Mouse (Mus musculus) stomach, embryonic 15.5 days (tissue): ENCODE data around the gene Osbpl5. TPM values are rescaled to one million over a fixed set of nuclear protein-coding genes. Genes with fewer than 3 reads are reported as not detected.

Source experiments
- ATAC-seq: fragments of 200-750 bp; cut with Nextera tagmentation; 2 replicates; pipeline ENCODE4 v1.8.0; 2017; ENCODE audit warnings: low read depth, moderate number of reproducible peaks, moderate TSS enrichment; ENCODE audit not compliant: insufficient read depth, low FRiP score
- H3K27ac ChIP-seq: fragments of 300-500 bp; sonication (generic); 2 replicates; pipeline ENCODE4 v1.5.1; 2015; ENCODE audit warnings: mild to moderate bottlenecking, inconsistent platforms
- H3K27me3 ChIP-seq: fragments of 300-500 bp; sonication (generic); replicated peaks from 2 replicates; pipeline ENCODE4 v1.6.1; 2015; ENCODE audit warnings: inconsistent platforms
- H3K36me3 ChIP-seq: fragments of 300-500 bp; sonication (generic); 2 replicates; pipeline ENCODE4 v1.6.1; 2015; ENCODE audit warnings: inconsistent platforms
- H3K4me1 ChIP-seq: fragments of 300-500 bp; sonication (generic); 2 replicates; pipeline ENCODE4 v1.6.1; 2015; ENCODE audit warnings: inconsistent platforms
- H3K4me2 ChIP-seq: fragments of 300-500 bp; sonication (generic); 2 replicates; pipeline ENCODE4 v1.6.1; 2015; ENCODE audit warnings: mild to moderate bottlenecking, inconsistent platforms
- H3K4me3 ChIP-seq: fragments of 300-500 bp; sonication (generic); replicated peaks from 2 replicates; pipeline ENCODE4 v1.5.1; 2015; ENCODE audit warnings: inconsistent platforms
- H3K9ac ChIP-seq: fragments of 300-500 bp; sonication (generic); 2 replicates; pipeline ENCODE4 v1.6.1; 2015; ENCODE audit warnings: inconsistent platforms
- H3K9me3 ChIP-seq: fragments of 300-500 bp; sonication (generic); 2 replicates; pipeline ENCODE4 v1.6.1; 2016; ENCODE audit warnings: inconsistent platforms
- WGBS: fragments of 180-500 bp; shearing (Covaris S2); methylation state at CpG from one replicate; pipeline ENCODE4 v1.1.7; 2015; 5-methylcytosine and 5-hydroxymethylcytosine counted together
- polyA plus RNA-seq: library from polyadenylated mRNA; unstranded; fragments of >200 nt; fragmentation: Nextera tagmentation; extraction: Ambion mirVana; gene quantifications from 2 replicates; pipeline ENCODE4 v1.2.1, GENCODE M21; 2015

The Osbpl5 gene
- polyA plus RNA-seq, 1 experiment from 2014 or later: 36.5 TPM

GRCm38 (mm10) chr7:143726396-143726795 lies 30.4 kb downstream of the Osbpl5 start:
- H3K9ac ChIP-seq: no peak overlapping the region
- no peak overlapping the region for H3K27ac ChIP-seq
- H3K4me1 ChIP-seq: 0 out of 2 replicates have a peak, but pooled peaks cover 10% of the 10 kb centered on the region
- H3K27me3 ChIP-seq: no peaks in the 10 kb centered on the region
- no peak overlapping the region for H3K4me2 ChIP-seq
- no peaks in the 10 kb centered on the region for H3K36me3 ChIP-seq
- WGBS: 73% methylated on average over 4 of the region's 4 CpGs
- H3K4me3 ChIP-seq: no peak overlapping the region
- H3K9me3 ChIP-seq: no peaks in the 10 kb centered on the region
- ATAC-seq: no peak

- Histone ChIP-seq H3K27ac (peak overlapping the region; percentile 89), H3K9ac (no peak overlapping the region)
Measured at GRCm38 (mm10) chr7:143723841-143724240, 32.9 kb downstream of the Osbpl5 start.

GRCm38 (mm10) chr7:143722646-143723045 lies 34.1 kb downstream of the Osbpl5 start:
- Histone ChIP-seq H3K36me3 (no peaks in the 10 kb centered on the region), H3K9ac (no peak overlapping the region), H3K27ac (0 out of 2 replicates have a peak overlapping the region, but pooled peaks have one; percentile 89), H3K4me3 (no peak overlapping the region), H3K4me2 (no peak overlapping the region), H3K4me1 (0 out of 2 replicates have a peak, but pooled peaks cover 15% of the 10 kb centered on the region), H3K27me3 (no peaks in the 10 kb centered on the region), H3K9me3 (no peaks in the 10 kb centered on the region)
- ATAC-seq: no peak
- WGBS: 83% methylated on average over 5 of the region's 5 CpGs

More at GRCm38 (mm10) chr7:143723841-143724240, 32.9 kb downstream of the Osbpl5 start:
- Histone ChIP-seq H3K27me3 (no peaks in the 10 kb centered on the region), H3K9me3 (no peaks in the 10 kb centered on the region), H3K4me1 (0 out of 2 replicates have a peak, but pooled peaks cover 7% of the 10 kb centered on the region), H3K4me3 (peak overlapping the region; percentile 18; the same call in 1 of the 2 replicates), H3K4me2 (peak overlapping the region; percentile 43), H3K36me3 (no peaks in the 10 kb centered on the region)
- ATAC-seq: peak; percentile 94
- 84% methylated on average over 4 of the region's 4 CpGs for WGBS

- H3K4me2 ChIP-seq: no peak overlapping the region
- H3K9ac ChIP-seq: no peak overlapping the region
- peaks cover 11% of the 10 kb centered on the region; the same call in 1 of the 2 replicates for H3K36me3 ChIP-seq
- no peak overlapping the region for H3K4me3 ChIP-seq
- H3K27me3 ChIP-seq: no peaks in the 10 kb centered on the region
- H3K9me3 ChIP-seq: no peaks in the 10 kb centered on the region
- peak overlapping the region; percentile 54; the same call in 1 of the 2 replicates for H3K27ac ChIP-seq
- ATAC-seq: no peak
- 0 out of 2 replicates have a peak, but pooled peaks cover 10% of the 10 kb centered on the region for H3K4me1 ChIP-seq
- 81% methylated on average over 1 of the region's 1 CpGs for whole genome bisulfite sequencing
Measured at GRCm38 (mm10) chr7:143717811-143718210, 39.0 kb downstream of the Osbpl5 start.

- no peak overlapping the region for H3K4me3 ChIP-seq
- H3K27me3 ChIP-seq: no peaks in the 10 kb centered on the region
- no peak overlapping the region for H3K27ac ChIP-seq
- WGBS: 78% methylated on average over 4 of the region's 4 CpGs
- no peak overlapping the region for H3K9ac ChIP-seq
- peaks cover 28% of the 10 kb centered on the region for H3K36me3 ChIP-seq
- no peak; the same call in 1 of the 2 replicates for ATAC-seq
- H3K4me2 ChIP-seq: no peak overlapping the region
- H3K4me1 ChIP-seq: 0 out of 2 replicates have a peak, but pooled peaks cover 8% of the 10 kb centered on the region
- H3K9me3 ChIP-seq: no peaks in the 10 kb centered on the region
Measured at GRCm38 (mm10) chr7:143713421-143713820, 43.4 kb downstream of the Osbpl5 start.

GRCm38 (mm10) chr7:143712771-143713348 lies 43.9 kb downstream of the Osbpl5 start:
- Histone ChIP-seq H3K9me3 (no peaks in the 10 kb centered on the region), H3K4me2 (no peak overlapping the region), H3K36me3 (peaks cover 28% of the 10 kb centered on the region), H3K27ac (no peak overlapping the region), H3K4me3 (no peak overlapping the region), H3K27me3 (no peaks in the 10 kb centered on the region), H3K4me1 (0 out of 2 replicates have a peak, but pooled peaks cover 2% of the 10 kb centered on the region), H3K9ac (no peak overlapping the region)
- no peak for ATAC-seq
- 80% methylated on average over 8 of the region's 8 CpGs for WGBS

GRCm38 (mm10) chr7:143712023-143712422 lies 44.8 kb downstream of the Osbpl5 start:
- H3K9ac ChIP-seq: no peak overlapping the region
- H3K36me3 ChIP-seq: peaks cover 32% of the 10 kb centered on the region
- H3K4me1 ChIP-seq: no peaks in the 10 kb centered on the region
- H3K4me3 ChIP-seq: no peak overlapping the region
- WGBS: 46% methylated on average over 4 of the region's 4 CpGs
- no peaks in the 10 kb centered on the region for H3K27me3 ChIP-seq
- no peak overlapping the region for H3K27ac ChIP-seq
- no peaks in the 10 kb centered on the region for H3K9me3 ChIP-seq
- no peak overlapping the region for H3K4me2 ChIP-seq
- no peak for ATAC-seq

- 76% methylated on average over 7 of the region's 7 CpGs for WGBS
- no peaks in the 10 kb centered on the region for H3K4me1 ChIP-seq
- no peak overlapping the region for H3K4me2 ChIP-seq
- H3K27ac ChIP-seq: no peak overlapping the region
- H3K36me3 ChIP-seq: peaks cover 32% of the 10 kb centered on the region
- no peak overlapping the region for H3K9ac ChIP-seq
- no peak overlapping the region for H3K4me3 ChIP-seq
- no peaks in the 10 kb centered on the region for H3K27me3 ChIP-seq
- ATAC-seq: no peak
- H3K9me3 ChIP-seq: no peaks in the 10 kb centered on the region
Measured at GRCm38 (mm10) chr7:143711381-143711780, 45.4 kb downstream of the Osbpl5 start.

- Histone ChIP-seq H3K27me3 (no peaks in the 10 kb centered on the region), H3K9ac (no peak overlapping the region), H3K9me3 (no peaks in the 10 kb centered on the region), H3K27ac (no peak overlapping the region), H3K36me3 (peaks cover 32% of the 10 kb centered on the region), H3K4me2 (no peak overlapping the region), H3K4me1 (no peaks in the 10 kb centered on the region), H3K4me3 (no peak overlapping the region)
- no peak for ATAC-seq
- 85% methylated on average over 7 of the region's 7 CpGs for WGBS
Measured at GRCm38 (mm10) chr7:143709395-143709794, 47.4 kb downstream of the Osbpl5 start.

- H3K4me3 ChIP-seq: no peak overlapping the region
- peaks cover 46% of the 10 kb centered on the region for H3K36me3 ChIP-seq
- no peaks in the 10 kb centered on the region for H3K9me3 ChIP-seq
- no peaks in the 10 kb centered on the region for H3K4me1 ChIP-seq
- H3K9ac ChIP-seq: no peak overlapping the region
- H3K27ac ChIP-seq: no peak overlapping the region
- H3K27me3 ChIP-seq: no peaks in the 10 kb centered on the region
- H3K4me2 ChIP-seq: no peak overlapping the region
- WGBS: 37% methylated on average over 7 of the region's 7 CpGs
- peak; percentile 72; the same call in 1 of the 2 replicates for ATAC-seq
Measured at GRCm38 (mm10) chr7:143706697-143707438, 49.9 kb downstream of the Osbpl5 start.

GRCm38 (mm10) chr7:143696140-143696539 lies 60.6 kb downstream of the Osbpl5 start:
- no peak for ATAC-seq
- no peaks in the 10 kb centered on the region for H3K9me3 ChIP-seq
- no peak overlapping the region for H3K27ac ChIP-seq
- WGBS: 65% methylated on average over 2 of the region's 2 CpGs
- H3K4me3 ChIP-seq: no peak overlapping the region
- H3K4me1 ChIP-seq: no peaks in the 10 kb centered on the region
- H3K4me2 ChIP-seq: no peak overlapping the region
- no peaks in the 10 kb centered on the region for H3K27me3 ChIP-seq
- H3K36me3 ChIP-seq: peaks cover 49% of the 10 kb centered on the region
- H3K9ac ChIP-seq: no peak overlapping the region

GRCm38 (mm10) chr7:143694550-143694949 lies 62.2 kb downstream of the Osbpl5 start:
- Histone ChIP-seq H3K27ac (no peak overlapping the region), H3K4me3 (no peak overlapping the region), H3K36me3 (peaks cover 49% of the 10 kb centered on the region), H3K4me1 (no peaks in the 10 kb centered on the region), H3K4me2 (no peak overlapping the region), H3K27me3 (no peaks in the 10 kb centered on the region), H3K9me3 (no peaks in the 10 kb centered on the region), H3K9ac (no peak overlapping the region)
- WGBS: 92% methylated on average over 7 of the region's 7 CpGs
- no peak for ATAC-seq
